In the genomic region with DNA sequence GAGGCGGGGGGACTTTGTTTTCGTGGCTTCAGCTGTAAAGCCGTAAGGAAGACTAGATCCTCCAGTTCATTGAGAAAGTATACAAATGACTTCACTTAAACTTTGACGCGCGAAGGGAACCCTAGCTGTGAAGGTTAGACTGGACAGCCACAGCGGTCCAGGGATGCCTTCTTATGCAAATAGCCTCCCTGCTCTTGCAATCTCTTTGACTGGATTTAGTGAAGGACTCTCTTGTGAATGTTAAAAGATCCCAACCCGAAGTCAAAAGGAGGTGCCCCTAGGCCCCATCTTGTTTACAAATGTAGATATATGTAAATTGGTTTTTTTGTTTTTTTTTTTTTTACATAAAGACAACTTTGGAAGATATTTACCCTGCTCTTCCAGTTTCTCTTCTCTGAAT, we compare ENCODE assay signal across 8 mouse cellular contexts. TPM values are rescaled to one million over a fixed set of nuclear protein-coding genes. Genes with fewer than 3 reads are reported as not detected.
DNase-seq lines count a peak whose midpoint lies in the region; ATAC-seq and TF ChIP-seq lines count a peak whose summit lies in the region.

No protein-coding gene starts in this region.

- peak overlapping the region; percentile 90 for H3K4me2 ChIP-seq in neural tube, embryonic 15.5 days

- no peaks in the 10 kb centered on the region for H3K9me3 ChIP-seq in limb, embryonic 10.5 days (replicated peaks)
- H3K9me3 ChIP-seq in neural tube, embryonic 15.5 days (replicated peaks) = no peaks in the 10 kb centered on the region

- peak overlapping the region; percentile 75 for H3K9ac ChIP-seq in neural tube, embryonic 15.5 days (replicated peaks)

- no peak for DNase-seq in left cerebral cortex, adult 2 months (ENCODE audit: extremely low spot score in 1 of 2, low spot score in 2 of 2)
- no peak for DNase-seq in left cerebral cortex, adult 8-10 months (ENCODE audit: low spot score in 2 of 2)
- DNase-seq in embryo, embryonic 10.5 days (ENCODE audit: low spot score) = peak; percentile 60
- no peak for DNase-seq in limb, embryonic 10.5 days (ENCODE audit: low spot score)
- no peak for DNase-seq in retina, postnatal 1 day
- no peak for DNase-seq in frontal cortex, postnatal 36 days (ENCODE audit: low spot score in 2 of 2)

- H3K27ac ChIP-seq in left cerebral cortex, adult 2 months = peak overlapping the region; percentile 97
- H3K27ac ChIP-seq in limb, embryonic 10.5 days = peak overlapping the region; percentile 95
- H3K27ac ChIP-seq in neural tube, embryonic 15.5 days (replicated peaks) = peak overlapping the region; percentile 96

- H3K4me3 ChIP-seq in left cerebral cortex, adult 2 months = peak overlapping the region; percentile 91
- peak overlapping the region; percentile 71 for H3K4me3 ChIP-seq in limb, embryonic 10.5 days
- H3K4me3 ChIP-seq in neural tube, embryonic 15.5 days (replicated peaks) = peak overlapping the region; percentile 83

- TF ChIP-seq CTCF in left cerebral cortex, adult 2 months (IDR thresholded peaks at IDR 0.05) = no peak

- H3K4me1 ChIP-seq in limb, embryonic 10.5 days = peaks cover 35% of the 10 kb centered on the region
- peaks cover 37% of the 10 kb centered on the region for H3K4me1 ChIP-seq in neural tube, embryonic 15.5 days

- ATAC-seq in neural tube, embryonic 15.5 days (ENCODE audit: low FRiP score) = no peak
- no peak for ATAC-seq in frontal cortex, adult (ENCODE audit: low TSS enrichment)

- intact Hi-C loops in left cerebral cortex, adult 2 months (cut with DNase I) = loop anchor here (1.0 to 5.0 kb wide), 2 partner anchors 23 to 165 kb away; a partner anchor contains a TSS

- H3K36me3 ChIP-seq in limb, embryonic 10.5 days = peaks cover 49% of the 10 kb centered on the region
- H3K36me3 ChIP-seq in neural tube, embryonic 15.5 days = no peaks in the 10 kb centered on the region

- WGBS in limb, embryonic 10.5 days = 2% methylated on average over 8 of the region's 8 CpGs
- under 1% methylated on average over 8 of the region's 8 CpGs for WGBS in neural tube, embryonic 15.5 days

- H3K27me3 ChIP-seq in limb, embryonic 10.5 days (ENCODE audit: low read depth, poor library complexity, severe bottlenecking) = no peaks in the 10 kb centered on the region
- H3K27me3 ChIP-seq in neural tube, embryonic 15.5 days (replicated peaks) = no peaks in the 10 kb centered on the region

RNA-seq across cellular contexts. Expression of a gene that starts 1.7 kb away (rescaled TPM):
- total RNA-seq in left cerebral cortex, adult 2 months (2021) = 10 to 100 TPM; 23.7 TPM
- total RNA-seq in left cerebral cortex, adult 8-10 months (2022) = 10 to 100 TPM; 26.6 to 32.6 (median 28.2) TPM
- 243 and 267 TPM in 2 replicates for polyA plus RNA-seq in limb, embryonic 10.5 days (2016; fragmentation: Nextera tagmentation; extraction: Ambion mirVana)
- 51.8 and 85.1 TPM in 2 replicates for polyA plus RNA-seq in neural tube, embryonic 15.5 days (2015; fragmentation: Nextera tagmentation; extraction: Ambion mirVana)

RNA-seq across cellular contexts. Expression of a gene that starts 1.8 kb away (rescaled TPM):
- 10 to 100 TPM in 1 of 2 experiments, 1 to 10 TPM in 1; 7.6 to 10.5 TPM for total RNA-seq in left cerebral cortex, adult 2 months (2021)
- total RNA-seq in left cerebral cortex, adult 8-10 months (2022) = 10 to 100 TPM; 10.1 to 13.8 (median 11.3) TPM
- polyA plus RNA-seq in limb, embryonic 10.5 days (2016; fragmentation: Nextera tagmentation; extraction: Ambion mirVana) = 52.3 and 52.8 TPM in 2 replicates
- 18.1 and 18.8 TPM in 2 replicates for polyA plus RNA-seq in neural tube, embryonic 15.5 days (2015; fragmentation: Nextera tagmentation; extraction: Ambion mirVana)

RNA-seq across cellular contexts. Expression of a gene that starts 21.8 kb away (rescaled TPM):
- 10 to 100 TPM; 46.6 to 63.0 TPM for total RNA-seq in left cerebral cortex, adult 2 months (2021)
- total RNA-seq in left cerebral cortex, adult 8-10 months (2022) = 10 to 100 TPM; 89.2 to 96.6 (median 90.5) TPM
- 44.2 and 55.2 TPM in 2 replicates for polyA plus RNA-seq in limb, embryonic 10.5 days (2016; fragmentation: Nextera tagmentation; extraction: Ambion mirVana)
- polyA plus RNA-seq in neural tube, embryonic 15.5 days (2015; fragmentation: Nextera tagmentation; extraction: Ambion mirVana) = 113 and 126 TPM in 2 replicates

RNA-seq across cellular contexts. Expression of a gene that starts 23.9 kb away (rescaled TPM):
- total RNA-seq in left cerebral cortex, adult 2 months (2021) = 100 to 1,000 TPM; 411 to 429 TPM
- 100 to 1,000 TPM; 400 to 455 (median 419) TPM for total RNA-seq in left cerebral cortex, adult 8-10 months (2022)
- 1.5 TPM in 2 replicates for polyA plus RNA-seq in limb, embryonic 10.5 days (2016; fragmentation: Nextera tagmentation; extraction: Ambion mirVana)
- 76.7 and 77.0 TPM in 2 replicates for polyA plus RNA-seq in neural tube, embryonic 15.5 days (2015; fragmentation: Nextera tagmentation; extraction: Ambion mirVana)

RNA-seq across cellular contexts. Expression of a gene that starts 32.9 kb away (rescaled TPM):
- total RNA-seq in left cerebral cortex, adult 2 months (2021) = 1 to 10 TPM; 2.7 to 3.7 TPM
- 1 to 10 TPM; 3.3 to 4.9 (median 3.9) TPM for total RNA-seq in left cerebral cortex, adult 8-10 months (2022)
- polyA plus RNA-seq in limb, embryonic 10.5 days (2016; fragmentation: Nextera tagmentation; extraction: Ambion mirVana) = 1.0 and 1.3 TPM in 2 replicates
- polyA plus RNA-seq in neural tube, embryonic 15.5 days (2015; fragmentation: Nextera tagmentation; extraction: Ambion mirVana) = 3.1 and 3.5 TPM in 2 replicates
